8 mouse cellular contexts compared by ENCODE assay signal in the genomic region with DNA sequence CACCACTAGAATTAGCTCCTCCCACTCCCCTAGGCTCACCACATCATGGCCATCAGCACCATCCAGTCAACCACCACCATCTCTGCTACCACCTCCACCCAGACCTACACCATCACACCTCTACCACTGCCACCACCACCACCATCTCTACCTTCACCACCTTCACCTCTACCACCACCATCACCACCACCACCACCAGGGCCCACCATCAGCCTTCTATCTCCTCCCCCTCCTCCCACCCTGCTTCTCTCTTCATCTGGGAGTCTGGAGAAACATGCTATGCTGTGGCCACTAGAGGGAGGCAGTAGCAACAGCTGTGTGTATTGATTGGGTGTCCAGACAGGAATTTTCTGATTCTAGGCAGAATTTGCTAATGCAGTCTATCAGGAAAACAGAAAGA. TPM values are rescaled to one million over a fixed set of nuclear protein-coding genes. Genes with fewer than 3 reads are reported as not detected.
DNase-seq lines count a peak whose midpoint lies in the region; ATAC-seq and TF ChIP-seq lines count a peak whose summit lies in the region.

No protein-coding gene starts in this region.

- H3K4me1 ChIP-seq in intestine, embryonic 14.5 days (replicated peaks; ENCODE audit: control insufficient read depth, insufficient read depth, low read length): no peaks in the 10 kb centered on the region
- no peaks in the 10 kb centered on the region for H3K4me1 ChIP-seq in intestine, embryonic 16.5 days (ENCODE audit: control insufficient read depth, insufficient read depth, low read length)
- no peaks in the 10 kb centered on the region for H3K4me1 ChIP-seq in forebrain, embryonic 15.5 days
- H3K4me1 ChIP-seq in midbrain, embryonic 13.5 days (replicated peaks): no peaks in the 10 kb centered on the region

- H3K9me3 ChIP-seq in intestine, embryonic 14.5 days (ENCODE audit: control insufficient read depth, low read length): no peaks in the 10 kb centered on the region
- no peaks in the 10 kb centered on the region for H3K9me3 ChIP-seq in intestine, embryonic 16.5 days (ENCODE audit: control insufficient read depth, low read length)
- no peaks in the 10 kb centered on the region for H3K9me3 ChIP-seq in forebrain, embryonic 15.5 days
- H3K9me3 ChIP-seq in midbrain, embryonic 13.5 days: no peaks in the 10 kb centered on the region

- no peaks in the 10 kb centered on the region for H3K27me3 ChIP-seq in intestine, embryonic 14.5 days (replicated peaks; ENCODE audit: control insufficient read depth, insufficient read depth, low read length)
- H3K27me3 ChIP-seq in intestine, embryonic 16.5 days (replicated peaks; ENCODE audit: control insufficient read depth, insufficient read depth, low read length): no peaks in the 10 kb centered on the region
- H3K27me3 ChIP-seq in Patski: no peaks in the 10 kb centered on the region
- H3K27me3 ChIP-seq in forebrain, embryonic 15.5 days: no peaks in the 10 kb centered on the region
- H3K27me3 ChIP-seq in midbrain, embryonic 13.5 days: no peaks in the 10 kb centered on the region

- H3K4me2 ChIP-seq in intestine, embryonic 14.5 days (ENCODE audit: low read length): no peak overlapping the region
- H3K4me2 ChIP-seq in intestine, embryonic 16.5 days (ENCODE audit: low read depth, low read length): no peak overlapping the region
- no peak overlapping the region for H3K4me2 ChIP-seq in forebrain, embryonic 15.5 days (replicated peaks)
- no peak overlapping the region for H3K4me2 ChIP-seq in midbrain, embryonic 13.5 days (replicated peaks)

- DNase-seq in intestine, embryonic 14.5 days (ENCODE audit: low spot score): no peak
- DNase-seq in Patski (ENCODE audit: low read depth, low spot score): no peak
- DNase-seq in layer of hippocampus, postnatal 10 days (ENCODE audit: low spot score in 2 of 2): peak; percentile 51 to 65
- no peak for DNase-seq in thymus, postnatal 14 days
- no peak for DNase-seq in spleen, adult 18-20 months

- H3K4me3 ChIP-seq in intestine, embryonic 14.5 days (ENCODE audit: low read depth, low read length): no peak overlapping the region
- no peak overlapping the region for H3K4me3 ChIP-seq in intestine, embryonic 16.5 days (ENCODE audit: low read length)
- no peak overlapping the region for H3K4me3 ChIP-seq in forebrain, embryonic 15.5 days
- no peak overlapping the region for H3K4me3 ChIP-seq in midbrain, embryonic 13.5 days (replicated peaks)

- TF ChIP-seq CTCF in Patski (IDR thresholded peaks at IDR 0.05): peak; percentile 75

- no peaks in the 10 kb centered on the region for H3K36me3 ChIP-seq in intestine, embryonic 14.5 days (ENCODE audit: control insufficient read depth, insufficient read depth, low read length)
- H3K36me3 ChIP-seq in intestine, embryonic 16.5 days (ENCODE audit: control insufficient read depth, insufficient read depth, low read length): no peaks in the 10 kb centered on the region
- no peaks in the 10 kb centered on the region for H3K36me3 ChIP-seq in forebrain, embryonic 15.5 days
- no peaks in the 10 kb centered on the region for H3K36me3 ChIP-seq in midbrain, embryonic 13.5 days

- no peak overlapping the region for H3K27ac ChIP-seq in intestine, embryonic 14.5 days (ENCODE audit: low read depth)
- no peak overlapping the region for H3K27ac ChIP-seq in intestine, embryonic 16.5 days (ENCODE audit: low read length)
- no peak overlapping the region for H3K27ac ChIP-seq in forebrain, embryonic 15.5 days (replicated peaks)
- no peak overlapping the region for H3K27ac ChIP-seq in midbrain, embryonic 13.5 days

- POLR2A ChIA-PET in Patski (lab: Charles Lee): no interaction called here

- no peak overlapping the region for H3K9ac ChIP-seq in intestine, embryonic 14.5 days (ENCODE audit: low read length)
- no peak overlapping the region for H3K9ac ChIP-seq in intestine, embryonic 16.5 days (ENCODE audit: low read depth, low read length)
- H3K9ac ChIP-seq in forebrain, embryonic 15.5 days (replicated peaks): no peak overlapping the region
- no peak overlapping the region for H3K9ac ChIP-seq in midbrain, embryonic 13.5 days (replicated peaks)

- CTCF ChIA-PET in Patski (lab: Charles Lee): interaction anchor here (0.6 to 1.2 kb wide), 6 partner anchors 8 to 66 kb away, joined by 3 to 4 read pairs (median 3); no protein-coding TSS in a partner anchor

- 0 out of 2 replicates have a peak, but pooled peaks have one; percentile 20 for ATAC-seq in intestine, embryonic 14.5 days (replicated peaks; ENCODE audit: low FRiP score, low TSS enrichment, low read depth)
- ATAC-seq in intestine, embryonic 16.5 days: no peak
- ATAC-seq in Patski: no peak
- ATAC-seq in forebrain, embryonic 15.5 days (replicated peaks): peak; percentile 57
- ATAC-seq in midbrain, embryonic 13.5 days: peak; percentile 64; the same call in 1 of the 2 replicates

- in situ Hi-C loops in Patski (cut with MboI; ENCODE audit: low pct_unique_long_range_greater_than_20kb): no loop called here

RNA-seq across cellular contexts. Expression of a gene that starts 47.9 kb away (rescaled TPM):
- polyA plus RNA-seq in intestine, embryonic 14.5 days (2014; fragmentation: Nextera tagmentation; extraction: Ambion mirVana): 0.63 and 0.72 TPM in 2 replicates
- 0.36 and 0.39 TPM in 2 replicates for polyA plus RNA-seq in intestine, embryonic 16.5 days (2015; fragmentation: Nextera tagmentation; extraction: Ambion mirVana)
- polyA plus RNA-seq in Patski (2021): 0.45 TPM
- polyA plus RNA-seq in forebrain, embryonic 15.5 days (2015; fragmentation: Nextera tagmentation; extraction: Ambion mirVana): 0.64 and 0.90 TPM in 2 replicates
- total RNA-seq in layer of hippocampus, postnatal 10 days (2021): under 1 TPM; 0.32 to 0.36 TPM
- 0.17 and 0.27 TPM in 2 replicates for polyA plus RNA-seq in midbrain, embryonic 13.5 days (2015; fragmentation: Nextera tagmentation; extraction: Ambion mirVana)

Comparison
In these comparisons a context has a peak if more than half of its experiments do, and no peak if none do; other contexts are left out.
1. ATAC-seq: peak in intestine, embryonic 14.5 days (single experiment), forebrain, embryonic 15.5 days (single experiment) and midbrain, embryonic 13.5 days (single experiment); none in intestine, embryonic 16.5 days (single experiment) and Patski (single experiment).
2. DNase-seq: peak in layer of hippocampus, postnatal 10 days (2 of 2); none in intestine, embryonic 14.5 days (single experiment), Patski (single experiment), thymus, postnatal 14 days (single experiment) and spleen, adult 18-20 months (0 of 2).